20 mouse cellular contexts compared by ENCODE assay signal in the genomic region with DNA sequence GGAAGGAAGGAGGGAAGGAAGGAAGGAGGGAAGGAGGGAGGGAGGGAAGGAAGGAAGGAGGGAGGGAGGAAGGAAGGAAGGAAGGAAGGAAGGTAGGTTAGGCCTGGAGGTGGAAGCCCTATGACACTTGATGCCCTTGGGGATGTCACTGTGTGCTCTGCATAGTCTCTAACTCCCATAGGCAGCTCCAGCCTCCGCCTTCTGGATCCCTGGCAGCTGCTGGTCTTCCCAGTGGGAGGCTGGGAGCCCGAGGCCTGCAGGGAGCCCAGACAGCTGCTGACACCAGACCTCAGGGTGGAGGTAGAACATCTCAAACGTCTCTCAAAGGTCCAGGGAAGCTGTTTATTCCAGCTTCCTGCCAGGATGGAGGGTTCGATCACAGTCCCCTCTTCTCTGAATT.
DNase-seq lines count a peak whose midpoint lies in the region; ATAC-seq lines count a peak whose summit lies in the region.
"Had no signal": no experiment of that assay in that cellular context is flagged by ENCODE, and none has a peak within 500 bp of the region (broad histone marks: within the 10 kb centered on the region; RNA-seq: fewer than 3 reads in every experiment).

No protein-coding gene starts in this region.

- no peaks in the 10 kb centered on the region for H3K36me3 ChIP-seq in forebrain, embryonic 11.5 days (ENCODE audit: control insufficient read depth, insufficient read depth, low read length)
- H3K36me3 ChIP-seq in forebrain, embryonic 13.5 days (ENCODE audit: poor library complexity, severe bottlenecking): no peaks in the 10 kb centered on the region
- H3K36me3 ChIP-seq in kidney, embryonic 14.5 days (ENCODE audit: control insufficient read depth, insufficient read depth, low read length): no peaks in the 10 kb centered on the region
- no peaks in the 10 kb centered on the region for H3K36me3 ChIP-seq in lung, embryonic 15.5 days
- no peaks in the 10 kb centered on the region for H3K36me3 ChIP-seq in limb, embryonic 10.5 days
- H3K36me3 ChIP-seq: embryonic facial prominence, embryonic 13.5 days had no signal

- no peak overlapping the region for H3K4me2 ChIP-seq in forebrain, embryonic 11.5 days (ENCODE audit: low read depth, low read length, severe bottlenecking)
- no peak overlapping the region for H3K4me2 ChIP-seq in forebrain, embryonic 13.5 days
- no peak overlapping the region for H3K4me2 ChIP-seq in kidney, embryonic 14.5 days (replicated peaks; ENCODE audit: low read depth, low read length)
- H3K4me2 ChIP-seq in lung, embryonic 15.5 days: no peak overlapping the region
- H3K4me2 ChIP-seq: embryonic facial prominence, embryonic 13.5 days; liver, embryonic 11.5 days had no signal

- no peaks in the 10 kb centered on the region for H3K27me3 ChIP-seq in forebrain, embryonic 11.5 days (ENCODE audit: control insufficient read depth, insufficient read depth, low read length)
- H3K27me3 ChIP-seq in forebrain, embryonic 13.5 days: no peaks in the 10 kb centered on the region
- H3K27me3 ChIP-seq in kidney, embryonic 14.5 days (ENCODE audit: control insufficient read depth, insufficient read depth, low read length): no peaks in the 10 kb centered on the region
- H3K27me3 ChIP-seq in lung, embryonic 15.5 days: no peaks in the 10 kb centered on the region
- H3K27me3 ChIP-seq in limb, embryonic 10.5 days (ENCODE audit: low read depth, poor library complexity, severe bottlenecking): no peaks in the 10 kb centered on the region; the same call in 1 of the 2 replicates
- H3K27me3 ChIP-seq: embryonic facial prominence, embryonic 13.5 days had no signal

- H3K4me3 ChIP-seq in forebrain, embryonic 11.5 days (ENCODE audit: low read depth, low read length): no peak overlapping the region
- H3K4me3 ChIP-seq in forebrain, embryonic 13.5 days: no peak overlapping the region
- H3K4me3 ChIP-seq in kidney, embryonic 14.5 days (ENCODE audit: low read length): no peak overlapping the region
- H3K4me3 ChIP-seq in lung, embryonic 15.5 days: no peak overlapping the region
- no peak overlapping the region for H3K4me3 ChIP-seq in limb, embryonic 10.5 days
- H3K4me3 ChIP-seq: embryonic facial prominence, embryonic 13.5 days; heart, adult 2 months; layer of hippocampus, adult 2 months had no signal

- no peaks in the 10 kb centered on the region; the same call in 1 of the 2 replicates for H3K4me1 ChIP-seq in forebrain, embryonic 11.5 days (replicated peaks; ENCODE audit: control insufficient read depth, insufficient read depth, low read length)
- no peaks in the 10 kb centered on the region for H3K4me1 ChIP-seq in forebrain, embryonic 13.5 days
- 0 out of 2 replicates have a peak, but pooled peaks cover 5% of the 10 kb centered on the region for H3K4me1 ChIP-seq in kidney, embryonic 14.5 days (ENCODE audit: control insufficient read depth, insufficient read depth, low read length)
- peaks cover 23% of the 10 kb centered on the region; the same call in 1 of the 2 replicates for H3K4me1 ChIP-seq in lung, embryonic 15.5 days
- H3K4me1 ChIP-seq in limb, embryonic 10.5 days: peaks cover 14% of the 10 kb centered on the region
- H3K4me1 ChIP-seq: embryonic facial prominence, embryonic 13.5 days had no signal

- no peaks in the 10 kb centered on the region for H3K9me3 ChIP-seq in forebrain, embryonic 11.5 days (ENCODE audit: control insufficient read depth, low read length)
- no peaks in the 10 kb centered on the region for H3K9me3 ChIP-seq in forebrain, embryonic 13.5 days (replicated peaks)
- H3K9me3 ChIP-seq in kidney, embryonic 14.5 days (ENCODE audit: control insufficient read depth, low read length): no peaks in the 10 kb centered on the region
- no peaks in the 10 kb centered on the region for H3K9me3 ChIP-seq in lung, embryonic 15.5 days
- no peaks in the 10 kb centered on the region for H3K9me3 ChIP-seq in limb, embryonic 10.5 days (replicated peaks)
- H3K9me3 ChIP-seq: embryonic facial prominence, embryonic 13.5 days had no signal

- H3K9ac ChIP-seq in forebrain, embryonic 11.5 days (ENCODE audit: low read length): no peak overlapping the region
- no peak overlapping the region for H3K9ac ChIP-seq in forebrain, embryonic 13.5 days
- H3K9ac ChIP-seq in kidney, embryonic 14.5 days (ENCODE audit: low read depth, low read length): no peak overlapping the region
- no peak overlapping the region for H3K9ac ChIP-seq in lung, embryonic 15.5 days
- H3K9ac ChIP-seq: embryonic facial prominence, embryonic 13.5 days; forebrain, postnatal 0 days had no signal

- 55% methylated on average over 4 of the region's 4 CpGs for WGBS in forebrain, embryonic 11.5 days
- 55% methylated on average over 4 of the region's 4 CpGs for WGBS in forebrain, embryonic 13.5 days
- 48% methylated on average over 4 of the region's 4 CpGs for WGBS in kidney, embryonic 14.5 days
- 38% methylated on average over 4 of the region's 4 CpGs for WGBS in lung, embryonic 15.5 days
- WGBS in limb, embryonic 10.5 days: 44% methylated on average over 4 of the region's 4 CpGs

- ATAC-seq in forebrain, embryonic 11.5 days (replicated peaks; ENCODE audit: low FRiP score): no peak
- no peak for ATAC-seq in forebrain, embryonic 13.5 days
- 0 out of 2 replicates have a peak, but pooled peaks have one; percentile 20 for ATAC-seq in kidney, embryonic 14.5 days (ENCODE audit: low FRiP score, low TSS enrichment)
- no peak for ATAC-seq in lung, embryonic 15.5 days (ENCODE audit: borderline replicate concordance, extremely low read depth, low FRiP score, low TSS enrichment)
- ATAC-seq: forebrain, postnatal 0 days; hindbrain, postnatal 0 days; midbrain, embryonic 16.5 days had no signal

- DNase-seq in forebrain, embryonic 11.5 days (ENCODE audit: low spot score): peak; percentile 38
- no peak for DNase-seq in kidney, adult 18-20 months
- no peak for DNase-seq in lung, postnatal 36 days
- no peak for DNase-seq in limb, embryonic 10.5 days (ENCODE audit: low spot score)
- DNase-seq in urinary bladder, postnatal 4 days (ENCODE audit: low spot score in 2 of 2): no peak
- DNase-seq: adrenal gland, postnatal 10 days; cerebellum, adult 2 months; cerebellum, postnatal 25 days; forebrain, postnatal 0 days; gastrocnemius, postnatal 14 days; lung, postnatal 14 days had no signal

- no peak overlapping the region for H3K27ac ChIP-seq in forebrain, embryonic 11.5 days (ENCODE audit: low read depth, low read length)
- H3K27ac ChIP-seq in forebrain, embryonic 13.5 days: no peak overlapping the region
- no peak overlapping the region; the same call in 1 of the 2 replicates for H3K27ac ChIP-seq in kidney, embryonic 14.5 days (ENCODE audit: low read depth, low read length)
- H3K27ac ChIP-seq in lung, embryonic 15.5 days: peak overlapping the region; percentile 19; the same call in 1 of the 2 replicates
- peak overlapping the region; percentile 16; the same call in 1 of the 2 replicates for H3K27ac ChIP-seq in limb, embryonic 10.5 days
- H3K27ac ChIP-seq: embryonic facial prominence, embryonic 13.5 days; heart, adult 2 months; hindbrain, postnatal 0 days; layer of hippocampus, adult 2 months had no signal

Comparison
In these comparisons a context has a peak if more than half of its experiments do, and no peak if none do; other contexts are left out.
1. H3K27ac ChIP-seq: peak in lung, embryonic 15.5 days (single experiment) and limb, embryonic 10.5 days (single experiment); none in forebrain, embryonic 11.5 days (single experiment), forebrain, embryonic 13.5 days (single experiment) and kidney, embryonic 14.5 days (single experiment).